Mouse (Mus musculus) mouse trophoblast stem cell (cell line): Measurements from ENCODE around the gene Thada.

Source experiments
- in situ Hi-C, 2 experiments: fragments of 300-500 bp; cut with MseI, MboI; formaldehyde crosslinking; loops; 2 replicates in 1 of 2; 3 replicates in 1 of 2; pipeline ENCODE4 v1.15.1; 2025

Thada gene

GRCm38 (mm10) chr17:84187727-84188373, 278.2 kb downstream of the Thada start, which contains the start of gene Zfp36l2:
Gene Zfp36l2 (minus strand): TSS chr17:84187947.
- in situ Hi-C loops: loop anchor here in 1 of 2 experiments (25.0 kb wide), 1 partner anchor 151 kb away; no protein-coding TSS in a partner anchor

- in situ Hi-C loops: loop anchor here in 1 of 2 experiments (25.0 kb wide), 1 partner anchor 150 kb away; no protein-coding TSS in a partner anchor
These were observed 278.7 kb downstream of the Thada start for GRCm38 (mm10) chr17:84187264-84187663.

DNA sequence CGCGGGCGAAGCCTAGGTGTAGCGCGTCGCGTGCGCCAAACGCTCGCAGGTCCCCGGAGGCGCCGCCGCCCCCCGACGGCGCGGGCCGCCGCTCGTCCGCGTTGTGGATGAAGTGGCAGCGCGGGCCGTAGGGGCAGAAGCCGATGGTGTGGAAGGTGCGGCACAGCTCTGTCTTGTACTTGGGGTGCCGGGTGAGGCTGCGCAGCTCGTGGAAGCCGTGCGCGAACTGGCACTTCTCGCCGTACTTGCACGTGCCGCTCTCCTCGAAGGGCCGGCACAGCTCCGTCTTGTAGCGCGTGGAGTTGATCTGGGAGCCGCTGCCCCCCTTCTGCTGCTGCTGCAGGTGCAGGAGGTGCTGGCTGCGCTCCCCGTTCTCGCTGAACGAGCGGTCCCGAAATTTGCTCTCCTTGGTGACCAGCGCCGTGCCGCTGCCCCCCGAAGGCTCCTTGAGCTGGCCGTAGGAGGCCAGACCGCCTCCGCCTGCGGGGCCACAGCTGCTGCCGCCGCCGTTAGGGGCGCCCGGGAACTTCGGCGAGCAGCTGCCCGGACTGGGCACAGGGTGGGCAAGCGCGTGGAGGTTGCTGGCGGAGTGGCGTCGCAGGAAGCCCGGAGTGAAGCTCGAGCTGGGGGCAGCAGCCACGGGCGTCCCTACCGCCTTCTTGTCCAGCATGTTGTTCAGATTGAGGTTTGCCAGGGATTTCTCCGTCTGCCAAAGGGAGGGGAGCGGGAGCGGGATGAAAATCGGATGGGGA, 279.4 kb downstream of the Thada start:
- in situ Hi-C loops: loop anchor here in 1 of 2 experiments (25.0 kb wide), 1 partner anchor 149 kb away; no protein-coding TSS in a partner anchor

- in situ Hi-C loops: loop anchor here in 1 of 2 experiments (25.0 kb wide), 1 partner anchor 149 kb away; no protein-coding TSS in a partner anchor
These were observed 280.2 kb downstream of the Thada start for GRCm38 (mm10) chr17:84185581-84186450.

GRCm38 (mm10) chr17:84185011-84185411, 281.0 kb downstream of the Thada start:
- in situ Hi-C loops: loop anchor here in 1 of 2 experiments (25.0 kb wide), 1 partner anchor 148 kb away; no protein-coding TSS in a partner anchor

- in situ Hi-C loops: loop anchor here in 1 of 2 experiments (5.0 to 25.0 kb wide), 2 partner anchors 71 to 146 kb away; no protein-coding TSS in a partner anchor
These were observed 282.7 kb downstream of the Thada start for GRCm38 (mm10) chr17:84183291-84183781.

DNA sequence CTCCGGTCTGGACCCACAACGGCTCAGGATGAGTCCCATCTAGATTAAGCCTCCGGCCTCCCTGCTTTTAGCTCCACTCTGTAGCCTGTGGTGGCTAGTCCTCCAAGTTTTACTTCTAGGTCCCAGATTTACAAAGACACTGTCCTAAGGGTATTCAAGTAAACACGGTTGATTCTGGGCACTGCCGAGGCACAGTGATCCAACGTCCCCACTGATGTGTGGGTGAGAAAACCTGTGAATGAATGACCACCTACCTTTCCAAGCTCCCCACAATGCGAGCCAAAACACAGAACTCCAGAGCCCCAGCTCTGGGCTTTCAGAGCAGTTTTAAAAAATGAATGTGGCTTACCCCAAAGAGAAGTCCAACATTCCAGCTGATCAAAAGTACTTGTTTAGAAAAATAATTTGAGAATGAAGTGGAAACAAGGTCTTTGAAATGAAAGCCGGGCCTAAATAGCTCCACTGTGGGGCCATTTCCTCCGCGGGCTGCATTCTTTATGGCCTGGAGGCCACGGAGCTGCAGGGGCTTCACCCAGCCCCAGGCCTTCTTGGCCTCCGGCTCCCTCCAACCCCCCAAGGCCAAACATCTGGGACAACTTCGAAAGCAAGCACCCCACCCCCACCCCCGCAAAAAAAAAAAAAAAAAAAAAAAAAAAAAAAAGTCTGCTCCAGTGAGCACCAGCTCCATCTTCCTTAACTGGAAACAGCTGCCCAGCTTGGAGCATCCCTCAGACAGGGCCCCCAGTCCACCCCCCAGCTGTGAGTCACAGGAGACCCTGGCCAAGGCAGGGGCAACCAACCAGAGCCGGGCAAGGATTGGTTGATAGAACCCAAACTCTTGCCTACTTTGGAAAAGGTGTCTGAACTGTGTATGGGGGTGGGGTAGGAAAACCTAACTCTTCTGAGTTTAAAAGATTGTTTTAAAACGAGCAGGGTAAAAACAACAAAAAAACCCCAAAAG, 283.4 kb downstream of the Thada start:
- in situ Hi-C loops: loop anchor here in 1 of 2 experiments (5.0 to 25.0 kb wide), 2 partner anchors 70 to 145 kb away; no protein-coding TSS in a partner anchor

DNA sequence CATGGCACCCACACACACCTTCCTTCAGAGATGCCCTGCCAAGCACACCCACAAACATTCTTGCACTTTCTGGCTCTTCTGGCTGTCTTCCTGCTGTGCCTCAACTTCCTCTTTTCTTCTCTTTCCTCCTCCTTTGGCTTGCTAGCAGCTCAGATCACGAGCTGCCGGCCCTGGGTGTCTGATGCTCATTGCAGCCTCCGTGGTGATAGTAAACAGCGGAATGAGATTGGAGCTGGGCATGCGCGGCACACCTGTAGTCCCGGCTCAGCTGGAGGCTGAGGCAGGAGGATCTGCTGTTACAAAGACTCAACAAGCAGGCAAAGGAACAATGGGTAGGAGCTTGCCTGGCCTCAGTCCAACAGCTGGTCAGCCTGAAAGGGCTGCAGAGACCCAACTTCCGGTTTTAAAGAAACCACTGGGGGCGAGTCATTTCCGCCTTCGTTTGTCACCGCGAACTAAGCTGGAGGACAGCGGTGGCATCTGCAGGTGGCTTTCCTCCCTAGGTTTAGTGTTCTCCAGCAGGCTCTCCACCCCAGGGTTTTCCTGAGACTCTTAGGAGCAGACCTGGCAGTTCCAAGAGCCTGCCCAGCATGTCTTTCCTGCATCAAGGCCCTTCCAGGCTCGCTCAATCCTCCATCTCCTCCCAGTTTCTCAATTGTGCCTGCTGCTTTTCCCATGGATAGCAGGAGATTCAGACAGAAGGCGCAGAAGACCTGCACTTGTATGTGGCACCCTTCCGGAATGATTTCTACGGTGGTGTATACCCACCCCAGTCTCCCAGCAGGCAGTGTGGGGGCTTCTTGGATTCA, 284.3 kb downstream of the Thada start:
- in situ Hi-C loops: loop anchor here in 1 of 2 experiments (5.0 to 25.0 kb wide), 2 partner anchors 69 to 144 kb away; no protein-coding TSS in a partner anchor

DNA sequence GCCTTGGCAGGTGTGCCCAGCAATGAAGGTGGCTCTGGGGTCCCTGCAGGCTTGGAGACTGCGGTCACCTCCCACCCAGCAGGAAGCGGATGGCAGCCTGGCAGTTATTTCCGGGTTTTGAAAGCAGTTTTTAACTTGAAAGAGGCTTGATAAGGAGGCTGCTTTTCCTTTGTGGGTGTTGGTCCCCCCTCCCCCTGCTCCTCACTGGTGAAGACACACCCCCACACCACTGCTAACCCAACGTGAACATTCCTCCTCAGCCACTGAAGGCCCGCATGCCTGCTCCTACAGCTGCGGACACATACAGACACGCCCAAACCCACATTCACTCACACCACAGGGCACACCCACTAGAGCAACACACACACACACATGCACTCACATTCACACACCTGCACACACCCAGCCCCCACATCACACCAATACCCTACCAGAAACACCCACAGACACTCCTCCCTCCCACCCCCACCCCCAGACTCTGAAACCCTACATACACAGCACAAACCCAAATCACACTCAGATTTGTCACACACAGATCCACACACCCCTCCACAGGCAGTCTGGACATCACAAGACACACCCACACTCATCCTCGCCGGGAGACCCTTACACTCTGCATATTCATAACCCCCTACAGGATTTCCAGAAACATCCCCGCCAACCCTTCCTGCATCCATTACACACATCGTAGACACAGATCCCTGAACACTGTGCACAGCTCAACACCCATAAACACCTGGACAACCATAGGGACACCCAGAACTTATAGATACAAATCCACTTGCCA, 285.1 kb downstream of the Thada start:
- in situ Hi-C loops: loop anchor here in 1 of 2 experiments (5.0 to 25.0 kb wide), 2 partner anchors 69 to 144 kb away; no protein-coding TSS in a partner anchor

- in situ Hi-C loops: loop anchor here in 1 of 2 experiments (5.0 to 25.0 kb wide), 2 partner anchors 68 to 143 kb away; no protein-coding TSS in a partner anchor
These were observed 286.0 kb downstream of the Thada start for GRCm38 (mm10) chr17:84179973-84180365.

GRCm38 (mm10) chr17:84179026-84179972, 286.7 kb downstream of the Thada start:
- in situ Hi-C loops: loop anchor here in 1 of 2 experiments (25.0 kb wide), 1 partner anchor 142 kb away; no protein-coding TSS in a partner anchor

DNA sequence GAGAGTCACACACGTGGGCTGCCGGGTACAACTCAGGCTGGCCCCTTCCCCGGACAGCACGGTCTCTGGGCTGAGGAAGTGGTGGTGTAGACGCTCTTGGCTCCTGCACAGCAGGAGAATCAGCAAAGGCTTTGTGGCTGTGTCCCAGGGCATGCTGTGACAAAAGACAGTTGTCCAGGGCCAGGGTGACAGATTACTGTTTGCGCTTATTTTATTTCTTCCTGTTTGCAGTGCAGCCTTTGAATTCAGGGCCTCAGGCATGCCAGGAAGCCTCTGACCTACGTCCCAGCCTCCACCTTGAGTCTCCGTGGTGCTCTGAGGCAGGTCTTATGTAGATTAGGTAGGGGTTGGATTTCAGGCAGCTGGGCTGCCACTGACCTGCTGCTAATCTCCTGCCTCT, 288.5 kb downstream of the Thada start:
- in situ Hi-C loops: loop anchor here in 1 of 2 experiments (25.0 kb wide), 1 partner anchor 140 kb away; no protein-coding TSS in a partner anchor

DNA sequence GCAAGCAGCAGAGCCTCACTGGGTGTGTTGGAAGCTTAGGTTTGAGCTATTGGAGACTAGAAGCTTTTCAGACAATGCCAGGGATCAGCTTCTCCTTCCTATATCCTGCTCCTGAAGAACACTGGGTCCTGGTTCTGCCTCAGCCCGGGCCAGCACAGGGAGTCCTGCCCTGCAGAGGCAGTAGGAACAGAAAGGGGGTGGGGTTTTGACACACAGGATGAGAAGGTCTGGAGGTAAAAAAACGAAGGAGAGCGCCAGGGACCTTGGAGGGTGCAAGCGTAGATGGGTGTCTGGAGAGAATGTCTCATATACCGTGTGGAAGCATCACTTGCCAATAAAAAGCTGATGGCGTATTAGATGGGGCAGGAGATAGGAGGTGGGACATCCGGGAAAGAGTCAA, 289.6 kb downstream of the Thada start:
- in situ Hi-C loops: loop anchor here in 1 of 2 experiments (25.0 kb wide), 1 partner anchor 139 kb away; no protein-coding TSS in a partner anchor

- in situ Hi-C loops: loop anchor here in 1 of 2 experiments (25.0 kb wide), 1 partner anchor 138 kb away; no protein-coding TSS in a partner anchor
These were observed 290.8 kb downstream of the Thada start for GRCm38 (mm10) chr17:84175196-84175595.

GRCm38 (mm10) chr17:84167377-84167776, 298.6 kb downstream of the Thada start:
- in situ Hi-C loops: no loop called here

- in situ Hi-C loops: no loop called here
These were observed 299.7 kb downstream of the Thada start for GRCm38 (mm10) chr17:84166135-84166860.
